8 mouse cellular contexts compared by ENCODE assay signal in genomic region chr4:57954580-57954979, GRCm38 (mm10). TPM values are rescaled to one million over a fixed set of nuclear protein-coding genes. Genes with fewer than 3 reads are reported as not detected.
A peak's percentile ranks its signal among the peaks of the same experiment; 100 is the strongest.
DNase-seq lines count a peak whose midpoint lies in the region; ATAC-seq and TF ChIP-seq lines count a peak whose summit lies in the region.

No protein-coding gene starts in this region.

- no peak for ATAC-seq in heart, embryonic 15.5 days (replicated peaks; ENCODE audit: insufficient number of reproducible peaks, insufficient read depth, low FRiP score, low read depth)
- no peak for ATAC-seq in hindbrain, embryonic 14.5 days (ENCODE audit: low FRiP score)
- ATAC-seq in midbrain, embryonic 14.5 days (ENCODE audit: low FRiP score, low TSS enrichment) = no peak
- no peak for ATAC-seq in granulocyte monocyte progenitor cell, adult 5-6 weeks (replicated peaks; ENCODE audit: poor library complexity, severe bottlenecking)
- ATAC-seq in inflammation-experienced regulatory T-cells, adult 6 months = no peak

- WGBS in heart, embryonic 15.5 days = 77% methylated on average over 6 of the region's 6 CpGs
- WGBS in heart, adult 2 months = 68% methylated on average over 6 of the region's 6 CpGs
- WGBS in hindbrain, embryonic 14.5 days = 72% methylated on average over 6 of the region's 6 CpGs
- WGBS in midbrain, embryonic 14.5 days = 69% methylated on average over 6 of the region's 6 CpGs

- H3K4me1 ChIP-seq in heart, embryonic 15.5 days (replicated peaks) = peaks cover 29% of the 10 kb centered on the region
- H3K4me1 ChIP-seq in heart, adult 2 months (ENCODE audit: control insufficient read depth, insufficient read depth, low read length) = peaks cover 7% of the 10 kb centered on the region
- peaks cover 3 to 15% of the 10 kb centered on the region in 2 experiments for H3K4me1 ChIP-seq in MEL (ENCODE audit: control insufficient read depth in 1 of 2, insufficient read depth in 2 of 2, low read length in 2 of 2)
- H3K4me1 ChIP-seq in hindbrain, embryonic 14.5 days (replicated peaks; ENCODE audit: control insufficient read depth, insufficient read depth, low read length) = peaks cover 26% of the 10 kb centered on the region
- H3K4me1 ChIP-seq in midbrain, embryonic 14.5 days (ENCODE audit: control insufficient read depth, insufficient read depth, low read length) = peaks cover 12% of the 10 kb centered on the region

- peak overlapping the region; percentile 75 for H3K4me2 ChIP-seq in heart, embryonic 15.5 days
- peak overlapping the region; percentile 87 for H3K4me2 ChIP-seq in hindbrain, embryonic 14.5 days (replicated peaks)
- H3K4me2 ChIP-seq in midbrain, embryonic 14.5 days (ENCODE audit: low read length) = peak overlapping the region; percentile 84

- H3K36me3 ChIP-seq in heart, embryonic 15.5 days = peaks cover 23% of the 10 kb centered on the region
- H3K36me3 ChIP-seq in heart, adult 2 months (ENCODE audit: control insufficient read depth, insufficient read depth, low read length) = no peaks in the 10 kb centered on the region
- peaks cover 18 to 23% of the 10 kb centered on the region in 2 experiments for H3K36me3 ChIP-seq in MEL (ENCODE audit: control insufficient read depth in 1 of 2, insufficient read depth in 2 of 2, low read length in 2 of 2)
- peaks cover 22% of the 10 kb centered on the region for H3K36me3 ChIP-seq in hindbrain, embryonic 14.5 days (replicated peaks; ENCODE audit: control insufficient read depth, insufficient read depth)
- peaks cover 23% of the 10 kb centered on the region for H3K36me3 ChIP-seq in midbrain, embryonic 14.5 days (ENCODE audit: control insufficient read depth, insufficient read depth, low read length)

- no peak for TF ChIP-seq CTCF in heart, adult 2 months (IDR thresholded peaks at IDR 0.05)
- no peak for TF ChIP-seq CTCF in MEL (IDR thresholded peaks at IDR 0.05 in 2 of 3, conservative IDR thresholded peaks at IDR 0.05 in 1 of 3; ENCODE audit: control insufficient read depth in 1 of 3, insufficient read depth in 1 of 3, low read depth in 2 of 3, low read length in 3 of 3, poor library complexity in 1 of 3, severe bottlenecking in 1 of 3)

- H3K27ac ChIP-seq in heart, embryonic 15.5 days = 0 out of 2 replicates have a peak overlapping the region, but pooled peaks have one; percentile 98
- H3K27ac ChIP-seq in heart, adult 2 months = no peak overlapping the region
- peak overlapping the region; percentile 33 for H3K27ac ChIP-seq in MEL (ENCODE audit: control insufficient read depth, low read depth, low read length)
- no peak overlapping the region for H3K27ac ChIP-seq in hindbrain, embryonic 14.5 days
- no peak overlapping the region for H3K27ac ChIP-seq in midbrain, embryonic 14.5 days (replicated peaks; ENCODE audit: low read depth, low read length)

- TF ChIP-seq RAD21 in MEL (IDR thresholded peaks at IDR 0.05; ENCODE audit: low read depth, low read length) = no peak

- TF ChIP-seq POLR2A in heart, adult 2 months (IDR thresholded peaks at IDR 0.05; ENCODE audit: insufficient read depth, low read depth, low read length) = no peak
- no peak for TF ChIP-seq POLR2A in MEL (IDR thresholded peaks at IDR 0.05; ENCODE audit: control insufficient read depth in 1 of 2, insufficient read depth in 1 of 2, low read depth in 1 of 2, low read length in 2 of 2, poor library complexity in 1 of 2)

- no peak for TF ChIP-seq EP300 in heart, adult 2 months (IDR thresholded peaks at IDR 0.05; ENCODE audit: insufficient read depth, low read depth, low read length)
- no peak for TF ChIP-seq EP300 in MEL (IDR thresholded peaks at IDR 0.05; ENCODE audit: low read depth in 1 of 2, low read length in 2 of 2)

- H3K9me3 ChIP-seq in heart, embryonic 15.5 days (replicated peaks) = no peaks in the 10 kb centered on the region
- no peaks in the 10 kb centered on the region for H3K9me3 ChIP-seq in MEL (replicated peaks; ENCODE audit: insufficient read depth, low read length)
- H3K9me3 ChIP-seq in hindbrain, embryonic 14.5 days (ENCODE audit: control insufficient read depth, low read length) = no peaks in the 10 kb centered on the region
- no peaks in the 10 kb centered on the region for H3K9me3 ChIP-seq in midbrain, embryonic 14.5 days (ENCODE audit: control insufficient read depth, low read length)

- no peaks in the 10 kb centered on the region for H3K27me3 ChIP-seq in heart, embryonic 15.5 days
- H3K27me3 ChIP-seq in heart, adult 2 months (ENCODE audit: control insufficient read depth, insufficient read depth, low read length) = no peaks in the 10 kb centered on the region
- H3K27me3 ChIP-seq in MEL (ENCODE audit: control insufficient read depth in 1 of 2, insufficient read depth in 2 of 2, low read length in 2 of 2) = no peaks in the 10 kb centered on the region
- peaks cover 5% of the 10 kb centered on the region; the same call in 1 of the 2 replicates for H3K27me3 ChIP-seq in hindbrain, embryonic 14.5 days (ENCODE audit: control insufficient read depth, insufficient read depth, low read length)
- no peaks in the 10 kb centered on the region for H3K27me3 ChIP-seq in midbrain, embryonic 14.5 days (ENCODE audit: control insufficient read depth, insufficient read depth, low read length)

- H3K9ac ChIP-seq in heart, embryonic 15.5 days = no peak overlapping the region
- H3K9ac ChIP-seq in heart, adult 2 months (ENCODE audit: low read depth, low read length) = no peak overlapping the region
- peak overlapping the region; percentile 86 for H3K9ac ChIP-seq in MEL (ENCODE audit: control insufficient read depth, low read depth, low read length, poor library complexity, severe bottlenecking)
- no peak overlapping the region for H3K9ac ChIP-seq in hindbrain, embryonic 14.5 days
- no peak overlapping the region for H3K9ac ChIP-seq in midbrain, embryonic 14.5 days (replicated peaks; ENCODE audit: low read length)

- H3K79me2 ChIP-seq in heart, adult 2 months (replicated peaks; ENCODE audit: control insufficient read depth, insufficient read depth, low read length) = no peaks in the 10 kb centered on the region
- H3K79me2 ChIP-seq in MEL (ENCODE audit: control insufficient read depth, insufficient read depth, low read length, poor library complexity) = peaks cover 51% of the 10 kb centered on the region

- intact Hi-C loops in heart, adult 2 months (cut with DNase I) = loop anchor here (10.0 kb wide), 2 partner anchors 960 to 1050 kb away; partner anchors contain the start of genes Ecpas and Gm20503

- H3K4me3 ChIP-seq in heart, embryonic 15.5 days = peak overlapping the region; percentile 80
- no peak overlapping the region; the same call in 1 of the 2 replicates for H3K4me3 ChIP-seq in heart, adult 2 months
- H3K4me3 ChIP-seq in MEL (ENCODE audit: control insufficient read depth in 1 of 2, insufficient read depth in 1 of 2, low read depth in 2 of 2, low read length in 2 of 2) = peak overlapping the region; percentile 84 to 93
- H3K4me3 ChIP-seq in hindbrain, embryonic 14.5 days (replicated peaks; ENCODE audit: low read length) = no peak overlapping the region
- H3K4me3 ChIP-seq in midbrain, embryonic 14.5 days (replicated peaks; ENCODE audit: low read depth, low read length) = peak overlapping the region; percentile 83

- DNase-seq in heart, adult 2 months = no peak
- DNase-seq in MEL (ENCODE audit: low read depth, low spot score) = peak; percentile 57
- DNase-seq in hindbrain, embryonic 14.5 days (ENCODE audit: low spot score) = no peak
- no peak for DNase-seq in midbrain, embryonic 14.5 days
- no peak for DNase-seq in testis, postnatal 14 days (ENCODE audit: low spot score)

RNA-seq across cellular contexts. Expression of gene Txn1, which starts 1.6 kb away (rescaled TPM):
- 257 and 284 TPM in 2 replicates for polyA plus RNA-seq in heart, embryonic 15.5 days (2015; fragmentation: Nextera tagmentation; extraction: Ambion mirVana)
- 100 to 1,000 TPM; 108 to 119 TPM for total RNA-seq in heart, adult 2 months (2021)
- 76.5 and 91.7 TPM in 2 replicates for polyA plus RNA-seq in heart, adult 2 months (2012; rRNA removed)
- total RNA-seq in MEL (2012; rRNA removed) = 366 and 487 TPM in 2 replicates
- 100 to 1,000 TPM in 1 of 2 experiments, not detected in 1; 395 TPM for polyA plus RNA-seq in MEL (2012; ENCODE audit: insufficient read depth in 1 of 2, insufficient read length in 2 of 2, low read depth in 1 of 2, low replicate concordance in 2 of 2, missing spikeins in 1 of 2)
- polyA plus RNA-seq in hindbrain, embryonic 14.5 days (2014; fragmentation: Nextera tagmentation; extraction: Ambion mirVana) = 300 and 316 TPM in 2 replicates
- 282 and 334 TPM in 2 replicates for polyA plus RNA-seq in midbrain, embryonic 14.5 days (2014; fragmentation: Nextera tagmentation; extraction: Ambion mirVana)
- 404 and 474 TPM in 2 replicates for total RNA-seq in granulocyte monocyte progenitor cell, adult 5-6 weeks (2014; fragmentation: Nextera tagmentation)
- 150 and 201 TPM in 2 replicates for total RNA-seq in granulocyte monocyte progenitor cell, adult 5-6 weeks (2017)
- polyA plus RNA-seq in inflammation-experienced regulatory T-cells, adult 6 months (2017; shearing (Covaris generic)) = 100 to 1,000 TPM; 126 to 295 (median 141) TPM

RNA-seq across cellular contexts. Expression of gene D630039A03Rik, which starts 38.5 kb away (rescaled TPM):
- 0.06 and 0.38 TPM in 2 replicates for polyA plus RNA-seq in heart, embryonic 15.5 days (2015; fragmentation: Nextera tagmentation; extraction: Ambion mirVana)
- under 1 TPM; 0.13 to 0.27 TPM for total RNA-seq in heart, adult 2 months (2021)
- 0.29 and 0.31 TPM in 2 replicates for polyA plus RNA-seq in heart, adult 2 months (2012; rRNA removed)
- total RNA-seq in MEL (2012; rRNA removed) = not detected in 2 replicates
- polyA plus RNA-seq in MEL (2012; ENCODE audit: insufficient read depth in 1 of 2, insufficient read length in 2 of 2, low read depth in 1 of 2, low replicate concordance in 2 of 2, missing spikeins in 1 of 2) = not detected
- polyA plus RNA-seq in hindbrain, embryonic 14.5 days (2014; fragmentation: Nextera tagmentation; extraction: Ambion mirVana) = 0.07 and 0.21 TPM in 2 replicates
- polyA plus RNA-seq in midbrain, embryonic 14.5 days (2014; fragmentation: Nextera tagmentation; extraction: Ambion mirVana) = 0.09 TPM in 1 of 2 replicates, not detected in the other
- not detected in 2 replicates for total RNA-seq in granulocyte monocyte progenitor cell, adult 5-6 weeks (2014; fragmentation: Nextera tagmentation)
- total RNA-seq in granulocyte monocyte progenitor cell, adult 5-6 weeks (2017) = 0.09 TPM in 1 of 2 replicates, not detected in the other
- 10 to 100 TPM in 2 of 3 experiments, 1 to 10 TPM in 1; 8.9 to 18.3 (median 18.2) TPM for polyA plus RNA-seq in inflammation-experienced regulatory T-cells, adult 6 months (2017; shearing (Covaris generic))

RNA-seq across cellular contexts. Expression of gene Txndc8, which starts 54.3 kb away (rescaled TPM):
- not detected in 2 replicates for polyA plus RNA-seq in heart, embryonic 15.5 days (2015; fragmentation: Nextera tagmentation; extraction: Ambion mirVana)
- not detected for total RNA-seq in heart, adult 2 months (2021)
- not detected in 2 replicates for polyA plus RNA-seq in heart, adult 2 months (2012; rRNA removed)
- total RNA-seq in MEL (2012; rRNA removed) = not detected in 2 replicates
- not detected for polyA plus RNA-seq in MEL (2012; ENCODE audit: insufficient read depth in 1 of 2, insufficient read length in 2 of 2, low read depth in 1 of 2, low replicate concordance in 2 of 2, missing spikeins in 1 of 2)
- not detected in 2 replicates for polyA plus RNA-seq in hindbrain, embryonic 14.5 days (2014; fragmentation: Nextera tagmentation; extraction: Ambion mirVana)
- polyA plus RNA-seq in midbrain, embryonic 14.5 days (2014; fragmentation: Nextera tagmentation; extraction: Ambion mirVana) = not detected in 2 replicates
- not detected in 2 replicates for total RNA-seq in granulocyte monocyte progenitor cell, adult 5-6 weeks (2014; fragmentation: Nextera tagmentation)
- not detected in 2 replicates for total RNA-seq in granulocyte monocyte progenitor cell, adult 5-6 weeks (2017)
- not detected for polyA plus RNA-seq in inflammation-experienced regulatory T-cells, adult 6 months (2017; shearing (Covaris generic))

Comparison
In these comparisons a context has a peak if more than half of its experiments do, and no peak if none do; other contexts are left out.
1. H3K27ac ChIP-seq: peak in heart, embryonic 15.5 days (single experiment) and MEL (single experiment); none in heart, adult 2 months (single experiment), hindbrain, embryonic 14.5 days (single experiment) and midbrain, embryonic 14.5 days (single experiment).
2. H3K4me3 ChIP-seq: peak in heart, embryonic 15.5 days (single experiment), MEL (2 of 2) and midbrain, embryonic 14.5 days (single experiment); none in heart, adult 2 months (single experiment) and hindbrain, embryonic 14.5 days (single experiment).
3. Peak in every context shown above with its lines, with median percentiles within 50 percentile points of each other: H3K4me2 ChIP-seq.